Mouse (Mus musculus): ENCODE data around the gene Bcas3.

DNA sequence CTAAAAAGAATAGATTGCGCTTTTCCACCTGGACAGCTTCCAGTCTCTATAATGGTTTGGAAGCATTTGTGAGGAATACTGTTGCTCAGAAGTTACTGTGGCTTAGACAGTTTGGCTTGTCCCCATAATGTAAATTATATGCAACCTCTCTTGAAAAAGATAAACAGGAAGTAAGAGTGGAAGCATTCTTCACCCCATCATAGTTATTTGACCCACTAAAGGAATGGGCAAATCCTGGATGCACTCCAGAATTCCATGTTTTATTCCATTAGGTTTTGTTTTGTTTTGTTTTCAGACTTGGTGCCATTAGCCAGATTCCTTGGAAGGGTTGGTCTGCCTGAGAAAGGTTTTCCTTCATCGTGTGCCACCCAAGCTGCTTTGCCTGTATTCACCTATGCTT is 332.0 kb downstream of the Bcas3 start:
- no peak for TF ChIP-seq POLR2A (IDR thresholded peaks at IDR 0.05; ENCODE audit: low read depth, low read length)
- no peak for TF ChIP-seq CTCF (IDR thresholded peaks at IDR 0.05; ENCODE audit: extremely low read depth, insufficient read depth, insufficient read length, insufficient replicate concordance)
